Mouse (Mus musculus): ENCODE results near the gene Gm3285.

The Gm3285 gene

GRCm38 (mm10) chr10:77900903-77901818 is 39.4 kb downstream of the Gm3285 start:
- no peak for DNase-seq (ENCODE audit: low read depth)

- no peak for DNase-seq (ENCODE audit: low read depth)
Observed at GRCm38 (mm10) chr10:77901871-77902210, 40.1 kb downstream of the Gm3285 start.

GRCm38 (mm10) chr10:77902211-77902893 is 40.6 kb downstream of the Gm3285 start, which contains the start of gene Lrrc3:
Gene Lrrc3, minus strand, starts transcription at chr10:77902536.
- peak; percentile 62 for DNase-seq (ENCODE audit: low read depth)

GRCm38 (mm10) chr10:77902894-77903715 is 41.3 kb downstream of the Gm3285 start:
- DNase-seq (ENCODE audit: low read depth): peak; percentile 70
